Mouse (Mus musculus) hindbrain, embryonic 11.5 days (tissue): ENCODE measurements around the gene 4933411K16Rik. TPM values are rescaled to one million over a fixed set of nuclear protein-coding genes. Genes with fewer than 3 reads are reported as not detected.
A peak's percentile ranks its signal among the peaks of the same experiment; 100 is the strongest.

Experiments
- ATAC-seq: fragments of 200-750 bp; cut with Nextera tagmentation; 2 replicates; pipeline ENCODE4 v1.8.0; 2017; ENCODE audit warnings: mild to moderate bottlenecking, moderate TSS enrichment, moderate library complexity; ENCODE audit not compliant: low FRiP score
- DNase-seq: peaks from one replicate; pipeline ENCODE4 v3.0.0-alpha.2; 2015; ENCODE audit warnings: low spot score
- H3K27ac ChIP-seq: fragments of 300-500 bp; sonication (generic); 2 replicates; pipeline ENCODE4 v1.5.1; 2014; ENCODE audit warnings: mild to moderate bottlenecking, low read depth, low read length
- H3K27me3 ChIP-seq: fragments of 300-500 bp; sonication (generic); 2 replicates; pipeline ENCODE4 v1.6.1; 2014; ENCODE audit warnings: mild to moderate bottlenecking, low read length, moderate library complexity, mixed read lengths; ENCODE audit not compliant: control insufficient read depth, insufficient read depth
- H3K36me3 ChIP-seq: fragments of 300-500 bp; sonication (generic); 2 replicates; pipeline ENCODE4 v1.6.1; 2014; ENCODE audit warnings: mild to moderate bottlenecking, low read length, moderate library complexity, mixed read lengths; ENCODE audit not compliant: control insufficient read depth, insufficient read depth
- H3K4me1 ChIP-seq: fragments of 300-500 bp; sonication (generic); replicated peaks from 2 replicates; pipeline ENCODE4 v1.6.1; 2014; ENCODE audit warnings: low read length, mixed read lengths; ENCODE audit not compliant: control insufficient read depth, insufficient read depth
- H3K4me2 ChIP-seq: fragments of 300-500 bp; sonication (generic); replicated peaks from 2 replicates; pipeline ENCODE4 v1.6.1; 2014; ENCODE audit warnings: mild to moderate bottlenecking, low read depth, low read length
- H3K4me3 ChIP-seq: fragments of 300-500 bp; sonication (generic); 2 replicates; pipeline ENCODE4 v1.5.1; 2014; ENCODE audit warnings: low read depth, low read length
- H3K9ac ChIP-seq: fragments of 300-500 bp; sonication (generic); 2 replicates; pipeline ENCODE4 v1.6.1; 2014; ENCODE audit warnings: low read depth, low read length
- H3K9me3 ChIP-seq: fragments of 300-500 bp; sonication (generic); 2 replicates; pipeline ENCODE4 v1.6.1; 2016; ENCODE audit warnings: low read length; ENCODE audit not compliant: control insufficient read depth
- WGBS: fragments of 180-500 bp; shearing (Covaris S2); extraction: QIAGEN DNeasy Blood & Tissue Kit; methylation state at CpG from one replicate; pipeline ENCODE4 v1.1.7; 2014; 5-methylcytosine and 5-hydroxymethylcytosine counted together
- polyA plus RNA-seq: library from polyadenylated mRNA; unstranded; fragments of >200 nt; fragmentation: Nextera tagmentation; extraction: Ambion mirVana; gene quantifications from 2 replicates; pipeline ENCODE4 v1.2.1, GENCODE M21; 2014

The 4933411K16Rik gene
- polyA plus RNA-seq, 1 experiment from 2014 or later = not detected

- Histone ChIP-seq H3K27me3 (no peaks in the 10 kb centered on the region), H3K4me3 (no peak overlapping the region), H3K4me1 (no peaks in the 10 kb centered on the region), H3K27ac (no peak overlapping the region), H3K9ac (no peak overlapping the region), H3K36me3 (no peaks in the 10 kb centered on the region), H3K4me2 (no peak overlapping the region), H3K9me3 (no peaks in the 10 kb centered on the region)
- no peak for DNase-seq
- ATAC-seq = no peak
- 82% methylated on average over 6 of the region's 6 CpGs for WGBS
Measured at GRCm38 (mm10) chr19:42015001-42015400, 37.0 kb upstream of the 4933411K16Rik start.

- Histone ChIP-seq H3K9ac (no peak overlapping the region), H3K4me2 (no peak overlapping the region), H3K36me3 (no peaks in the 10 kb centered on the region), H3K27me3 (no peaks in the 10 kb centered on the region), H3K27ac (no peak overlapping the region), H3K4me3 (no peak overlapping the region), H3K4me1 (no peaks in the 10 kb centered on the region), H3K9me3 (no peaks in the 10 kb centered on the region)
- ATAC-seq (no peak), DNase-seq (no peak)
- 70% methylated on average over 4 of the region's 4 CpGs for WGBS
Measured at GRCm38 (mm10) chr19:42016251-42016650, 35.8 kb upstream of the 4933411K16Rik start.

GRCm38 (mm10) chr19:42016840-42017239 is 35.2 kb upstream of the 4933411K16Rik start:
- 69% methylated on average over 5 of the region's 5 CpGs for WGBS
- no peaks in the 10 kb centered on the region for H3K4me1 ChIP-seq
- H3K9ac ChIP-seq = no peak overlapping the region
- H3K4me3 ChIP-seq = no peak overlapping the region
- H3K4me2 ChIP-seq = no peak overlapping the region
- H3K27me3 ChIP-seq = no peaks in the 10 kb centered on the region
- peak overlapping the region; percentile 11; the same call in 1 of the 2 replicates for H3K27ac ChIP-seq
- ATAC-seq (no peak), DNase-seq (no peak)
- no peaks in the 10 kb centered on the region for H3K9me3 ChIP-seq
- no peaks in the 10 kb centered on the region for H3K36me3 ChIP-seq

- Histone ChIP-seq H3K9me3 (no peaks in the 10 kb centered on the region), H3K4me3 (no peak overlapping the region), H3K9ac (no peak overlapping the region), H3K36me3 (no peaks in the 10 kb centered on the region), H3K27ac (peak overlapping the region; percentile 11; the same call in 1 of the 2 replicates), H3K4me2 (no peak overlapping the region), H3K4me1 (no peaks in the 10 kb centered on the region), H3K27me3 (no peaks in the 10 kb centered on the region)
- DNase-seq (no peak), ATAC-seq (no peak)
- 72% methylated on average over 8 of the region's 8 CpGs for WGBS
Measured at GRCm38 (mm10) chr19:42017399-42018247, 34.4 kb upstream of the 4933411K16Rik start.

- Histone ChIP-seq H3K9me3 (no peaks in the 10 kb centered on the region), H3K36me3 (no peaks in the 10 kb centered on the region), H3K4me1 (no peaks in the 10 kb centered on the region), H3K4me2 (no peak overlapping the region), H3K27ac (no peak overlapping the region), H3K27me3 (no peaks in the 10 kb centered on the region), H3K4me3 (no peak overlapping the region), H3K9ac (no peak overlapping the region)
- 35% methylated on average over 4 of the region's 4 CpGs for WGBS
- ATAC-seq = no peak
- no peak for DNase-seq
Measured at GRCm38 (mm10) chr19:42019011-42019522, 33.0 kb upstream of the 4933411K16Rik start.

- DNase-seq (no peak), ATAC-seq (no peak)
- Histone ChIP-seq H3K27me3 (no peaks in the 10 kb centered on the region), H3K36me3 (no peaks in the 10 kb centered on the region), H3K9ac (no peak overlapping the region), H3K4me3 (no peak overlapping the region), H3K4me1 (no peaks in the 10 kb centered on the region), H3K4me2 (no peak overlapping the region), H3K27ac (no peak overlapping the region), H3K9me3 (no peaks in the 10 kb centered on the region)
- 62% methylated on average over 10 of the region's 10 CpGs for WGBS
Measured at GRCm38 (mm10) chr19:42021681-42022541, 30.1 kb upstream of the 4933411K16Rik start.

- no peaks in the 10 kb centered on the region for H3K9me3 ChIP-seq
- H3K36me3 ChIP-seq = no peaks in the 10 kb centered on the region
- no peak overlapping the region for H3K9ac ChIP-seq
- no peak for DNase-seq
- ATAC-seq = no peak
- H3K27me3 ChIP-seq = no peaks in the 10 kb centered on the region
- H3K4me3 ChIP-seq = no peak overlapping the region
- H3K27ac ChIP-seq = no peak overlapping the region
- WGBS = 91% methylated on average over 2 of the region's 2 CpGs
- no peak overlapping the region for H3K4me2 ChIP-seq
- H3K4me1 ChIP-seq = no peaks in the 10 kb centered on the region
Measured at GRCm38 (mm10) chr19:42022542-42022848, 29.6 kb upstream of the 4933411K16Rik start.

- Histone ChIP-seq H3K36me3 (no peaks in the 10 kb centered on the region), H3K9me3 (no peaks in the 10 kb centered on the region), H3K9ac (no peak overlapping the region), H3K4me2 (no peak overlapping the region), H3K4me3 (no peak overlapping the region), H3K4me1 (no peaks in the 10 kb centered on the region), H3K27ac (no peak overlapping the region), H3K27me3 (no peaks in the 10 kb centered on the region)
- no peak; the same call in 1 of the 2 replicates for ATAC-seq
- WGBS = 6% methylated on average over 5 of the region's 5 CpGs
- DNase-seq = peak; percentile 89
Measured at GRCm38 (mm10) chr19:42026158-42026557, 25.9 kb upstream of the 4933411K16Rik start.
